Mouse (Mus musculus) embryonic fibroblast, embryonic 13.5 days (primary cell): ENCODE measurements around the gene Pid1. TPM values are rescaled to one million over a fixed set of nuclear protein-coding genes. Genes with fewer than 3 reads are reported as not detected.
"Not testable (repeated sequence)": the region's sequence is repeated elsewhere in the genome, so short reads cannot be mapped to it uniquely, and the experiment has no call there.

Experiments
- H3K27ac ChIP-seq: 2 replicates; pipeline ENCODE4 v1.5.1; 2012; ENCODE audit warnings: low read length, control low read depth, inconsistent platforms; ENCODE audit not compliant: insufficient read depth
- H3K4me1 ChIP-seq: 2 replicates; pipeline ENCODE4 v1.6.1; 2011; ENCODE audit warnings: low read length; ENCODE audit not compliant: control insufficient read depth, insufficient read depth
- H3K4me3 ChIP-seq: 2 replicates; pipeline ENCODE4 v1.5.1; 2011; ENCODE audit warnings: mild to moderate bottlenecking, control low read depth, low read length; ENCODE audit not compliant: insufficient read depth
- CTCF ChIP-seq: IDR thresholded peaks from 2 replicates; pipeline ENCODE4 v1.5.1; 2011; ENCODE audit warnings: mild to moderate bottlenecking, control low read depth, low read length, moderate library complexity, borderline replicate concordance; ENCODE audit not compliant: insufficient read depth
- POLR2A ChIP-seq: IDR thresholded peaks from 2 replicates; pipeline ENCODE4 v1.6.1; 2011; ENCODE audit warnings: low read depth, mild to moderate bottlenecking, control low read depth, low read length, moderate library complexity
- polyA plus RNA-seq: library from polyadenylated mRNA; stranded (reverse); fragments of >200 nt; gene quantifications from 2 replicates; pipeline ENCODE4 v1.2.4, GENCODE M21; 2011; ENCODE audit warnings: low read depth; ENCODE audit not compliant: missing spikeins, insufficient read length

The Pid1 gene
- polyA plus RNA-seq, 1 experiment: 20.5 TPM

- TF ChIP-seq CTCF: no peak
- no peak for TF ChIP-seq POLR2A
- Histone ChIP-seq H3K4me3 (no peak overlapping the region), H3K4me1 (no peaks in the 10 kb centered on the region), H3K27ac (no peak overlapping the region)
Observed at GRCm38 (mm10) chr1:84361389-84361788, 2.6 kb downstream of the Pid1 start.

DNA sequence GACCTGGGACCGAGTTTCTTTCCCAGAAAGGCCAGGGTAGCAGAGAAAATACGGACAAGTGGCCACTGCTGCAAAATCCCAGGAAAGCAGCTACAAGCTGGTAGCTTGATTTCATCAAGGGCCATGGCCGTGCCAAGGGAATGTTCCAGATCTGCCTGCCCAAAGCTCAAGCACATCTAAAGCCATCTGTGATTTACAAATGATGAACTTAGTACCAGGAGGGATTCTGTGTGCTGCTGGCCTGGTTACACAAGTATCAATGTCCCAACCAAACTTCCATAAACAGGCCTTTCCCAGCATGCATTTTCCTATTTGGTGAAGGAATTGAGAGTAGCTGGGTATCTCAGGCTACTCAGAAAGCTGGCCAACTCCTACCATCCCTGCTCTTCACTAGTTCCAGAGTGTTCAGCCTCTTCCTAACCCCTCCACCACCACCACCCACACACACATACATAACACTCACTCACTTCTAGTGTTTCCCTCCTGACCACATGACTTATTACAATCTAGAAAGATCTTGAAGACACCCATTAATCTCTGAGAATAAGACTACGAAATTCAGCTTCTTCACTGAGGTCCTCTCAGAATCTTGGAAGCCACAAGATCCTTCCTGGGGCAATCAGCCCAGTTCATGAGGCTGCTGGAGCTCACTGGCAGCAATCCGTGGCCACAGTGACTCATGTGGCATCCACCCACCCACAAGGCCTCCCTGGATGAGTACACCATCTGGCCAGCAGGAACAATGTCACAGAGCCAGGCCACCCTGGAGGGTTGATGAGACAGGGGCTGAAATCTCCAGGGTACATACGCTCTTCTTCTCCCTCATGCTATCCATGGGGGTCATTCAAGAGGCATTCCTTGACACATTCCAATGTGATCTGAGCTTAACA is 4.1 kb downstream of the Pid1 start:
- no peak overlapping the region for H3K27ac ChIP-seq
- H3K4me3 ChIP-seq: no peak overlapping the region
- no peak for TF ChIP-seq CTCF
- TF ChIP-seq POLR2A: no peak
- H3K4me1 ChIP-seq: no peaks in the 10 kb centered on the region

DNA sequence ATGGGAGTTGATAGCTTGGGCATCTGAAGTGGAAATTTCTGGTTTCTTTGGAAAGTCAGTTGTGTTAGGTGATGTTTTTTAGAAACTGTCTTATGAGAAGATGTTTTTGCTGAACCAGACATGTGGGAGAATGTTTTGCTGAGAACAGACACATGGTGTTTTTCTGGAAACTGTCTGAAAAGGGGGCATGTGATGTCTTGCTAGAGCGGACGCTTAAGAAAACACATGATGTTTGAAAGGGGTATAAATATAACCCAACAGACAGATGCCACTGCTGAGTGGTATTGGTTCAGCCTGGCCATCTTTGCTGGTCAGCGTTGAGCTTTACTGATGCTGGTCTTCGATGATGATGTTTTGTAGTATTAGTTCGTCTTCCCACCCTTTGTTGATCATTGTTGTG is 6.8 kb downstream of the Pid1 start:
- Histone ChIP-seq H3K27ac (no peak overlapping the region), H3K4me1 (no peaks in the 10 kb centered on the region), H3K4me3 (no peak overlapping the region)
- TF ChIP-seq CTCF (no peak), POLR2A (no peak)

GRCm38 (mm10) chr1:84350262-84350661 is 13.7 kb downstream of the Pid1 start:
- TF ChIP-seq CTCF (no peak), POLR2A (no peak)

DNA sequence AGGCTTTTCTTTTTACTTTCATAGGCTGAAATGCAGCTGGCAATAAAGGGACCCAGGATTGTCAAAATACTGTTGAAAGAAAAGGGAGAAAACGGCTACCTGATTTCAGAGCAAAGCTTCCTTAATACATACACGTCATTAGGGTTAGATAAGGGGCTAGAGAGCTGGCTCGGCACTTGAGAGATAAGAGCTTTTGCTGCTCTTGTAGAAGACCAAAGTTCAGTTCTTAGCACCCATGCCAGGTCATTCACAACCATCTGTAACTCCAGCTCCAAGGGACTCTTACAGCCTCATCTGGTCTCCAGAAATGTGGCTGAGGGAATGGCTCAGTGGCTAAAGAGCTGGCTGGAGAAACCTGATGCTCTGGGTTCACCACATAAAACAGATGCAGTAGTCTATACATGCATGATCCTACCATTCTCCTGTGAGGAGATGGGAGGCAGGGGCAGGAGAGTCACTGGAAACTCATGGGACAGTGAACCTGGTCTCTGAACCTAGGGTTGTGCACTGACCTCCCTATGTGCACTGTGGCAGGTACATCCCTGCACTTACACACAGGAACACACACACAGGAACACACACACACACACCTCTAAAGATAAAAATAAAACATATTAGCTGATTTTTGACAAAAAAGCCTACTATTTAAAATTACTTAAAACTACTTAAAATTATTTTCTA is 16.0 kb downstream of the Pid1 start:
- no peak overlapping the region for H3K27ac ChIP-seq

More at GRCm38 (mm10) chr1:84350262-84350661, 13.7 kb downstream of the Pid1 start:
- Histone ChIP-seq H3K4me1 (no peaks in the 10 kb centered on the region), H3K27ac (no peak overlapping the region), H3K4me3 (no peak overlapping the region)

GRCm38 (mm10) chr1:84332797-84333196 is 31.2 kb downstream of the Pid1 start:
- not testable (repeated sequence) for H3K27ac ChIP-seq, H3K4me1 ChIP-seq, H3K4me3 ChIP-seq

More for the DNA sequence above, 16.0 kb downstream of the Pid1 start:
- TF ChIP-seq POLR2A (no peak), CTCF (no peak)
- Histone ChIP-seq H3K4me1 (no peaks in the 10 kb centered on the region), H3K4me3 (no peak overlapping the region)

- H3K4me1 ChIP-seq, H3K27ac ChIP-seq, H3K4me3 ChIP-seq: not testable (repeated sequence)
Observed at GRCm38 (mm10) chr1:84331861-84332260, 32.1 kb downstream of the Pid1 start.

GRCm38 (mm10) chr1:84325309-84325708 is 38.7 kb downstream of the Pid1 start:
- no peaks in the 10 kb centered on the region for H3K4me1 ChIP-seq
- TF ChIP-seq POLR2A (no peak), CTCF (no peak)
- no peak overlapping the region for H3K27ac ChIP-seq
- H3K4me3 ChIP-seq: no peak overlapping the region

- H3K4me3 ChIP-seq: no peak overlapping the region
- H3K27ac ChIP-seq: no peak overlapping the region
- H3K4me1 ChIP-seq: no peaks in the 10 kb centered on the region
- TF ChIP-seq CTCF: no peak
- no peak for TF ChIP-seq POLR2A
Observed at GRCm38 (mm10) chr1:84321327-84321726, 42.7 kb downstream of the Pid1 start.

GRCm38 (mm10) chr1:84318569-84318968 is 45.4 kb downstream of the Pid1 start:
- Histone ChIP-seq H3K4me3 (no peak overlapping the region), H3K27ac (no peak overlapping the region), H3K4me1 (no peaks in the 10 kb centered on the region)
- TF ChIP-seq POLR2A: no peak
- TF ChIP-seq CTCF: no peak

DNA sequence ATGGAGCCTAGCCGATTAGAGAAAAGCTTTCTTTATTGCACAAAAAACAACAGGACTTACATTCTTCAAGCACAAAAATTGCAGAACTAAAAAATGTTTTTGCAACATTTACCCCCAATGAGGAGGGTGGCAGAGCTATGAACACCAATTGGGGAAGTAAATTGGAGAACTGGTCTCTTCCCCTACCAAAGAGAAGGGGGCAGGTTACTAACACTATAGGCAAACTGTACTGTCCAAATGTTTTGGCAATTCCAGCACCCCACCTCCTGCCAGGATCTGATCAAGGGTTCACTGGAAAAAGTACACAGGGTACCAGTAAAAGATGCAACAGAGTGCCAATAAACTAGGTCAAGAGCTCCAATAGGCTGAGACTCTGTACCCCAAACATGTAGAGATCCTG is 46.2 kb downstream of the Pid1 start:
- Histone ChIP-seq H3K27ac (no peak overlapping the region), H3K4me3 (no peak overlapping the region), H3K4me1 (no peaks in the 10 kb centered on the region)
- TF ChIP-seq POLR2A (no peak), CTCF (no peak)
